Mouse (Mus musculus): Measurements from ENCODE around the gene Mnd1.

The Mnd1 gene

GRCm38 (mm10) chr3:84046206-84046605 is 109.4 kb downstream of the Mnd1 start:
- DNase-seq (ENCODE audit: low spot score) = no peak

- DNase-seq (ENCODE audit: low spot score) = no peak
These were observed 113.8 kb downstream of the Mnd1 start for GRCm38 (mm10) chr3:84041739-84042138.

GRCm38 (mm10) chr3:84040476-84041082 is 115.0 kb downstream of the Mnd1 start:
- no peak for DNase-seq (ENCODE audit: low spot score)

GRCm38 (mm10) chr3:84039646-84040475 is 115.7 kb downstream of the Mnd1 start, which contains the start of gene Tmem131l:
Gene Tmem131l, minus strand, starts transcription at chr3:84040175.
- peak; percentile 38 for DNase-seq (ENCODE audit: low spot score)

- peak; percentile 10 for DNase-seq (ENCODE audit: low spot score)
These were observed 116.5 kb downstream of the Mnd1 start for GRCm38 (mm10) chr3:84038981-84039645.

- DNase-seq (ENCODE audit: low spot score) = no peak
These were observed 117.5 kb downstream of the Mnd1 start for GRCm38 (mm10) chr3:84038126-84038525.

Measured in left cerebral cortex, adult 11 months (tissue).